Mouse (Mus musculus): ENCODE measurements around the gene Trpm1.

The Trpm1 gene

GRCm38 (mm10) chr7:64291722-64292121 is 138.1 kb downstream of the Trpm1 start:
- no peak for DNase-seq

GRCm38 (mm10) chr7:64296286-64297010 is 142.8 kb downstream of the Trpm1 start:
- DNase-seq, result no peak

GRCm38 (mm10) chr7:64310241-64310640 is 156.6 kb downstream of the Trpm1 start:
- DNase-seq, result no peak

GRCm38 (mm10) chr7:64310756-64311155 is 157.1 kb downstream of the Trpm1 start:
- no peak for DNase-seq

DNA sequence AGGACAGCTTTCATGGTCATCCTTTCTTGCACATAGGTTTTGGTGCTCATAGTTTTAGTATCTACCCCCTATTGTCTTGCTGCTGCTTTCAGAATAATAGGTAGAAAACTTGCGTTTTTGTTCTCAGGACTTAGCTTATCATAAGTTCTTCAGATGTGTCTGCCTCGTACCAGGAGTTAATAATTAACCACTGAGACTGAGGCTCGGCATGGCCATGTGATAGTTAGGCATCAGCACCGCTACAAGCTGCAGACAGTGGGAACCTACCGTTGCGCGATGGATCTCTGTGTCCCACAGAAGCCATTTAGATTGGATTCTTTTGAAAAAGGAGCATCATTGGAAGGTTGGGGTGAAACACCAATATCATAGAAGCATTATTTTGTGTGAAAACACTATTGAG is 159.2 kb downstream of the Trpm1 start:
- no peak for DNase-seq

Measured in cerebellum, adult 11-12 months (tissue).